Mouse (Mus musculus) lung, postnatal 0 days (tissue): ENCODE data around the gene Cd3e. TPM values are rescaled to one million over a fixed set of nuclear protein-coding genes. Genes with fewer than 3 reads are reported as not detected.
A peak's percentile ranks its signal among the peaks of the same experiment; 100 is the strongest.
"Not testable (repeated sequence)": the region's sequence is repeated elsewhere in the genome, so short reads cannot be mapped to it uniquely, and the experiment has no call there.

ENCODE experiments used
- ATAC-seq: fragments of 200-750 bp; cut with Nextera tagmentation; 2 replicates; pipeline ENCODE4 v1.8.0; 2017; ENCODE audit warnings: moderate library complexity
- DNase-seq: peaks from one replicate; pipeline ENCODE4 v3.0.0-alpha.2; 2016; ENCODE audit warnings: low spot score
- H3K27ac ChIP-seq: fragments of 300-500 bp; sonication (generic); 2 replicates; pipeline ENCODE4 v1.5.1; 2014; ENCODE audit warnings: antibody characterized with exemption, mild to moderate bottlenecking, low read length, mixed read lengths
- H3K27me3 ChIP-seq: fragments of 300-500 bp; sonication (generic); replicated peaks from 2 replicates; pipeline ENCODE4 v1.6.1; 2014; ENCODE audit warnings: low read length, mixed read lengths; ENCODE audit not compliant: insufficient read depth
- H3K36me3 ChIP-seq: fragments of 300-500 bp; sonication (generic); 2 replicates; pipeline ENCODE4 v1.6.1; 2014; ENCODE audit warnings: low read length, mixed read lengths; ENCODE audit not compliant: insufficient read depth
- H3K4me1 ChIP-seq: fragments of 300-500 bp; sonication (generic); 2 replicates; pipeline ENCODE4 v1.6.1; 2014; ENCODE audit warnings: antibody characterized with exemption, low read depth, low read length, mixed read lengths; ENCODE audit not compliant: insufficient read depth
- H3K4me2 ChIP-seq: fragments of 300-500 bp; sonication (generic); replicated peaks from 2 replicates; pipeline ENCODE4 v1.6.1; 2014; ENCODE audit warnings: low read depth, mild to moderate bottlenecking, low read length, moderate library complexity, mixed read lengths
- H3K4me3 ChIP-seq: fragments of 300-500 bp; sonication (generic); 2 replicates; pipeline ENCODE4 v1.5.1; 2014; ENCODE audit warnings: low read depth, low read length
- H3K9ac ChIP-seq: fragments of 300-500 bp; sonication (generic); replicated peaks from 2 replicates; pipeline ENCODE4 v1.6.1; 2014; ENCODE audit warnings: low read depth, mild to moderate bottlenecking
- H3K9me3 ChIP-seq: fragments of 300-500 bp; sonication (generic); 2 replicates; pipeline ENCODE4 v1.6.1; 2016; ENCODE audit warnings: low read length, mixed read lengths
- CTCF ChIP-seq: IDR thresholded peaks from 2 replicates; pipeline ENCODE4 v1.5.1; 2016; ENCODE audit warnings: antibody characterized with exemption, mild to moderate bottlenecking
- EP300 ChIP-seq: IDR thresholded peaks from 2 replicates; pipeline ENCODE4 v1.6.1; 2016; ENCODE audit warnings: antibody characterized with exemption, mild to moderate bottlenecking, control low read depth
- WGBS: fragments of 180-500 bp; shearing (Covaris S2); extraction: QIAGEN DNeasy Blood & Tissue Kit; methylation state at CpG from one replicate; pipeline ENCODE4 v1.1.7; 2014; 5-methylcytosine and 5-hydroxymethylcytosine counted together
- polyA plus RNA-seq: library from polyadenylated mRNA; unstranded; fragments of >200 nt; fragmentation: Nextera tagmentation; extraction: Ambion mirVana; gene quantifications from 2 replicates; pipeline ENCODE4 v1.2.1, GENCODE M21; 2015

Cd3e gene
- polyA plus RNA-seq, 1 experiment from 2014 or later = 0.27 TPM

GRCm38 (mm10) chr9:45046973-45047372 is 37.5 kb upstream of the Cd3e start:
- H3K4me3 ChIP-seq = no peak overlapping the region
- no peak overlapping the region for H3K27ac ChIP-seq
- 82% methylated on average over 16 of the region's 16 CpGs for WGBS
- no peak for DNase-seq
- no peak overlapping the region for H3K4me2 ChIP-seq
- no peaks in the 10 kb centered on the region for H3K4me1 ChIP-seq
- no peak overlapping the region for H3K9ac ChIP-seq
- no peak for TF ChIP-seq CTCF
- TF ChIP-seq EP300 = no peak
- no peaks in the 10 kb centered on the region for H3K9me3 ChIP-seq
- no peak for ATAC-seq
- no peaks in the 10 kb centered on the region for H3K36me3 ChIP-seq
- H3K27me3 ChIP-seq = no peaks in the 10 kb centered on the region

DNA sequence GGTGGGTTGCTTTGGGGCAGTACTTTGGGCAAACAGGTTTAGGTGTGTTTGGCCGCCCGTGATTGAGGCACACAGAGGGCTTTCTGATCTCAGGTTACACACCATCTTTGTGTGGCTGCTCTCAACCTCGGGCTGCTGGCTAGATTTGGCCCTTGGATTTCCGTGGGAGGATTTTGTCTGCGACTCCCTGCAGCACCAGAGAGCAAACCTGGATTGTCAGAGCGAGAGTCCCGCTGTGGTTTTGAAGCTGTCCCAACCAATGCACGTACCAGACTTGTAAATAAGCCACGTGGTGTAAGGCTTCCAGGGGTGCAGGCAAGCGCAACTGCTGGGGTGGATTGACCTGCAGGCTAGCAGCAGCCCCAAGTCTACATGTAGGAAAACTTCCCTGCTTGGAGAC is 33.5 kb upstream of the Cd3e start:
- Histone ChIP-seq H3K36me3 (no peaks in the 10 kb centered on the region), H3K4me2 (peak overlapping the region; percentile 47), H3K9ac (0 out of 2 replicates have a peak overlapping the region, but pooled peaks have one; percentile 1), H3K4me3 (peak overlapping the region; percentile 29), H3K4me1 (no peaks in the 10 kb centered on the region), H3K27ac (peak overlapping the region; percentile 16; the same call in 1 of the 2 replicates), H3K27me3 (no peaks in the 10 kb centered on the region), H3K9me3 (no peaks in the 10 kb centered on the region)
- peak; percentile 25 for ATAC-seq
- no peak for DNase-seq
- 2% methylated on average over 10 of the region's 10 CpGs for WGBS
- TF ChIP-seq CTCF (no peak), EP300 (no peak)

GRCm38 (mm10) chr9:45042056-45042720 is 32.8 kb upstream of the Cd3e start:
- Histone ChIP-seq H3K27me3 (no peaks in the 10 kb centered on the region), H3K36me3 (no peaks in the 10 kb centered on the region), H3K4me2 (peak overlapping the region; percentile 47), H3K9me3 (no peaks in the 10 kb centered on the region), H3K4me3 (peak overlapping the region; percentile 29), H3K4me1 (no peaks in the 10 kb centered on the region), H3K27ac (peak overlapping the region; percentile 27; the same call in 1 of the 2 replicates), H3K9ac (0 out of 2 replicates have a peak overlapping the region, but pooled peaks have one; percentile 1)
- 2% methylated on average over 19 of the region's 20 CpGs for WGBS
- peak; percentile 97 for ATAC-seq
- DNase-seq = peak; percentile 89
- TF ChIP-seq EP300 = no peak
- TF ChIP-seq CTCF = no peak

DNA sequence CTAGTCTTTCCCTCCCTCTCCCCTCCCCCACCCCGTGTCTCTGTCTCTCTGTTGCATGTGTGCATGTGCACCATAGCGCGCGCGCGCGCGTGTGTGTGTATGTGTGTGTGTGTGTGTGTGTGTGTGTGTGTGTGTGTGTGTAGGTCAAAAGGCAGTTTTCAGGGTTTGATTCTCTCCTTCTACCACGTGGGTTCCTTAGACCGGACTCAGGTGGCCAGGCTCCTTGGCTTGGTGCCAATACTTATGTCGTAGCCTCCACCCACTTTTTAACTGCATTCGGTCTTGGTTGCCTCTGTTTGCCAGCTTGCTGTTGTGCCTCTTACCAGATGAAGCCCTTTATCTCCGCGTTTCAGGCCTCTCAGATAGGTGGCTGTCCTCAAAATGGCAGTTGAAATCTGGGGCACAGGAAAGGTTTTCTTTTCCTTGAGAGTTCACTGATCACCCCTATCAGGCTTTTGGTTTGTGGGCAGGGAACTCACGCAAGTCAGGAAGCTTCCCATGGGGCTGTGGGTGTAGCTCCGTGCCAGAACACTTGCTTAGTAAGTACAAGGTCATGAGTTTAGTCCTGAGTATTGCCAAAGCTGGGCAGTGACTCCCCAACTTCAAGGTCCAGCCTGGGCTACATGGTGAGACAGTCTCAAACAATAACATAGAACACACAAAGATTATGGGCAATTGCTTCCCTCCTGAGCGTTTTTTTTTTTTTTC is 31.9 kb upstream of the Cd3e start:
- WGBS = 31% methylated on average over 17 of the region's 17 CpGs
- Histone ChIP-seq H3K9me3 (no peaks in the 10 kb centered on the region), H3K4me3 (no peak overlapping the region; the same call in 1 of the 2 replicates), H3K4me1 (no peaks in the 10 kb centered on the region), H3K36me3 (no peaks in the 10 kb centered on the region), H3K9ac (no peak overlapping the region), H3K27ac (peak overlapping the region; percentile 38; the same call in 1 of the 2 replicates), H3K27me3 (no peaks in the 10 kb centered on the region), H3K4me2 (peak overlapping the region; percentile 45)
- TF ChIP-seq CTCF = no peak
- no peak for TF ChIP-seq EP300
- no peak for ATAC-seq
- DNase-seq = peak; percentile 64

GRCm38 (mm10) chr9:45040066-45040845 is 30.8 kb upstream of the Cd3e start:
- Histone ChIP-seq H3K27me3 (no peaks in the 10 kb centered on the region), H3K4me1 (no peaks in the 10 kb centered on the region), H3K9me3 (no peaks in the 10 kb centered on the region), H3K27ac (no peak overlapping the region), H3K36me3 (no peaks in the 10 kb centered on the region), H3K9ac (no peak overlapping the region), H3K4me2 (peak overlapping the region; percentile 45), H3K4me3 (no peak overlapping the region; the same call in 1 of the 2 replicates)
- peak; percentile 27 for DNase-seq
- 8% methylated on average over 14 of the region's 14 CpGs for WGBS
- no peak for TF ChIP-seq EP300
- TF ChIP-seq CTCF = no peak
- no peak for ATAC-seq

DNA sequence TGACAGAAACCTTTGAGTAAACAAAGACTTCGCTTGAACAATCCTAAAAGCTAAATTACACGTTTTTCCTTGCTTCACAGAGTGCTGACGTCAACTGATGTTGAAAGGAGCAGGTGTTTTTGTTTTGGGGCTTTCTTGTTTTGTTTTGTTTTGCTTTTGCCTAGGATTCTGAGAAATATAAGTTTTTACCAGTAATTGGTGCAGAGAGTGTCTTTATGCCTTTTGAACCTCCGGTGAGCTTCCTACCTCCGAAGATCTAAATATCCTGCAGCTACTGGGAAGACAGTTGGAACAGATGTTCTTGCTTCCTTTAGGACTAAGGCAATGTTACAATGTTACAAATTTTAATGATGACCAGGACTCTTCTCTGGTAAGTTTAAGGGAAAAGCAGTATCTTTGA is 30.1 kb upstream of the Cd3e start, which contains the start of gene Mpzl2:
Mpzl2 (plus strand) TSS at position 301 of the 400 bp plus-strand sequence.
- Histone ChIP-seq H3K27ac (no peak within 1 kb of the TSS), H3K27me3 (no peaks in the 10 kb centered on the region), H3K4me1 (no peaks in the 10 kb centered on the region), H3K9ac (no peak within 1 kb of the TSS), H3K4me3 (no peak within 1 kb of the TSS; the same call in 1 of the 2 replicates), H3K4me2 (peak within 1 kb of the TSS; percentile 45), H3K36me3 (no peaks in the 10 kb centered on the region), H3K9me3 (no peaks in the 10 kb centered on the region)
- WGBS = 42% methylated on average over 5 of the region's 5 CpGs
- ATAC-seq (no peak), DNase-seq (no peak)
- no peak for TF ChIP-seq EP300
- TF ChIP-seq CTCF = no peak

DNA sequence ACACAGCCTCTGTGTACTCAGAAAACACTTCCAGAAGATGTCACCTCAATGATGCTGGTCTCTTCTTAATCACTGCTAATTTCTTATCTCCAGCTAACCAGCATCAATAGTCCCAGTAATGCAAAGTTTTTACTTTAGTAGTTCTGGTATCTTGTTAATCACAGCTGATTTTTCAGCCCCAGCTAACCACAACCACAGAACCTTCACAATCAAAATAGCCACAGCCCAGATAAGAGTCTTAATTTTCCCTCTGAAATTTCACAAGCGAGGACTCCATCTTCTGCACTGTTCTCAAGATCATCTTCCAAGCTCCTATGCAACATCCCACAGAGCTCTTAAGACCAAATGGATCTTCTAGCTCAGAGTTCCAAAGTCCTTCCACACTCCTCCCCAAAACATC is 28.4 kb upstream of the Cd3e start:
- H3K4me3 ChIP-seq, H3K27ac ChIP-seq, DNase-seq, H3K9me3 ChIP-seq, H3K9ac ChIP-seq, H3K4me2 ChIP-seq, H3K36me3 ChIP-seq, H3K27me3 ChIP-seq, H3K4me1 ChIP-seq, ATAC-seq: not testable (repeated sequence)
- 73% methylated on average over 1 of the region's 1 CpGs for WGBS
